Mouse (Mus musculus): ENCODE results near the gene Ugt1a7c.
"Not testable (repeated sequence)": the region's sequence is repeated elsewhere in the genome, so short reads cannot be mapped to it uniquely, and the experiment has no call there.

GRCm38 (mm10) chr1:88109027-88109557, 14.2 kb downstream of the Ugt1a7c start:
- not testable (repeated sequence) for TF ChIP-seq POLR2A (IDR thresholded peaks at IDR 0.05; ENCODE audit: low read depth, low read length); CTCF (conservative IDR thresholded peaks at IDR 0.05; ENCODE audit: insufficient read depth, insufficient read length, low read depth, low read length)
